Mouse (Mus musculus) bone marrow, adult 2 months (tissue): ENCODE measurements around the gene Tmem222.

ENCODE experiments used
- CTCF ChIP-seq: fragments of 200-500 bp; IDR thresholded peaks from 2 replicates; pipeline ENCODE4 v1.5.1; 2011; ENCODE audit warnings: low read length, control low read depth; ENCODE audit not compliant: control insufficient read depth, insufficient read depth
- POLR2A ChIP-seq: fragments of 200-500 bp; IDR thresholded peaks from 2 replicates; pipeline ENCODE4 v1.6.1; 2011; ENCODE audit warnings: low read depth, mild to moderate bottlenecking, control low read depth, low read length, borderline replicate concordance; ENCODE audit not compliant: control insufficient read depth

- no peak for TF ChIP-seq CTCF
- TF ChIP-seq POLR2A: no peak
Observed at GRCm38 (mm10) chr4:133294084-133294483, 16.5 kb upstream of the Tmem222 start.
